ENCODE assay signal across 10 mouse cellular contexts in the genomic region with DNA sequence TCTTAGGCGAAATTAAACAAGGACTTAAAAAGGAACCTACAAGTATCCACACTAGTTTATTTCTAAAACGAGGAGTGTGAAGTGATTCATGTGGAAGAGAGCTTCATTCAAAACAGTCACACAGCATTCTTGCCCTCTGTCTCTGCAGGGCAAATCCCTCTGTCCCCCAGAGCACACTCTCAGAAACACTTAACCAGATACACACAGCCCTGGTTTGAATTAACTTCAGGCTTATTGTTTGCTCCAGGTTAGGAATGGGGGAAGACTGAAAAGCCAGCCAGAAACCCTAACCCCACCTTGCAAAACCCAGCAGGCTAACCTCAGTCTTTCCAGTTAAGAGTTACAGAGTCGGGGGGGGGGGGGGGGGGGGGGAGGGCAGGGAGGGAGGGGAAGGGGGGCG. TPM values are rescaled to one million over a fixed set of nuclear protein-coding genes. Genes with fewer than 3 reads are reported as not detected.
DNase-seq lines count a peak whose midpoint lies in the region; ATAC-seq and TF ChIP-seq lines count a peak whose summit lies in the region.
"Had no signal": no experiment of that assay in that cellular context is flagged by ENCODE, and none has a peak within 500 bp of the region (broad histone marks: within the 10 kb centered on the region; RNA-seq: fewer than 3 reads in every experiment).

No protein-coding gene starts in this region.

- peak overlapping the region; percentile 73 for H3K4me3 ChIP-seq in kidney, embryonic 14.5 days (ENCODE audit: low read length)
- H3K4me3 ChIP-seq in kidney, adult 2 months (ENCODE audit: insufficient read depth, low read depth, low read length): no peak overlapping the region
- peak overlapping the region; percentile 92 for H3K4me3 ChIP-seq in embryonic facial prominence, embryonic 13.5 days
- H3K4me3 ChIP-seq in intestine, embryonic 14.5 days (ENCODE audit: low read depth, low read length): peak overlapping the region; percentile 97
- H3K4me3 ChIP-seq in midbrain, embryonic 15.5 days: peak overlapping the region; percentile 79; the same call in 1 of the 2 replicates
- H3K4me3 ChIP-seq in cerebellum, adult 2 months (replicated peaks; ENCODE audit: insufficient read depth, low read depth, low read length): no peak overlapping the region

- no peaks in the 10 kb centered on the region for H3K27me3 ChIP-seq in kidney, embryonic 14.5 days (ENCODE audit: control insufficient read depth, insufficient read depth, low read length)
- H3K27me3 ChIP-seq in kidney, adult 2 months (replicated peaks; ENCODE audit: control insufficient read depth, insufficient read depth, low read length): peaks cover 24% of the 10 kb centered on the region
- no peaks in the 10 kb centered on the region for H3K27me3 ChIP-seq in embryonic facial prominence, embryonic 13.5 days
- H3K27me3 ChIP-seq in intestine, embryonic 14.5 days (replicated peaks; ENCODE audit: control insufficient read depth, insufficient read depth, low read length): no peaks in the 10 kb centered on the region
- H3K27me3 ChIP-seq in midbrain, embryonic 15.5 days (replicated peaks): no peaks in the 10 kb centered on the region
- peaks cover 20% of the 10 kb centered on the region; the same call in 1 of the 2 replicates for H3K27me3 ChIP-seq in cerebellum, adult 2 months (ENCODE audit: control insufficient read depth, insufficient read depth, low read length)

- peaks cover 40% of the 10 kb centered on the region for H3K4me1 ChIP-seq in kidney, embryonic 14.5 days (ENCODE audit: control insufficient read depth, insufficient read depth, low read length)
- H3K4me1 ChIP-seq in kidney, adult 2 months (ENCODE audit: control insufficient read depth, insufficient read depth, low read length): no peaks in the 10 kb centered on the region; the same call in 1 of the 2 replicates
- peaks cover 52% of the 10 kb centered on the region for H3K4me1 ChIP-seq in embryonic facial prominence, embryonic 13.5 days
- H3K4me1 ChIP-seq in intestine, embryonic 14.5 days (replicated peaks; ENCODE audit: control insufficient read depth, insufficient read depth, low read length): peaks cover 32% of the 10 kb centered on the region
- H3K4me1 ChIP-seq in midbrain, embryonic 15.5 days: peaks cover 44% of the 10 kb centered on the region
- no peaks in the 10 kb centered on the region for H3K4me1 ChIP-seq in cerebellum, adult 2 months (ENCODE audit: control insufficient read depth, insufficient read depth, low read length)

- WGBS in kidney, embryonic 14.5 days: 30% methylated on average over 3 of the region's 4 CpGs
- WGBS in kidney, adult 2 months: 51% methylated on average over 4 of the region's 4 CpGs
- WGBS in embryonic facial prominence, embryonic 13.5 days: 6% methylated on average over 3 of the region's 4 CpGs
- 13% methylated on average over 4 of the region's 4 CpGs for WGBS in intestine, embryonic 14.5 days
- 20% methylated on average over 2 of the region's 4 CpGs for WGBS in midbrain, embryonic 15.5 days
- WGBS in cerebellum, adult 2 months: 40% methylated on average over 4 of the region's 4 CpGs

- no peak overlapping the region for H3K9ac ChIP-seq in kidney, embryonic 14.5 days (ENCODE audit: low read depth, low read length)
- H3K9ac ChIP-seq in embryonic facial prominence, embryonic 13.5 days: peak overlapping the region; percentile 97
- 0 out of 2 replicates have a peak overlapping the region, but pooled peaks have one; percentile 32 for H3K9ac ChIP-seq in intestine, embryonic 14.5 days (ENCODE audit: low read length)
- no peak overlapping the region for H3K9ac ChIP-seq in midbrain, embryonic 15.5 days

- H3K27ac ChIP-seq in kidney, embryonic 14.5 days (ENCODE audit: low read depth, low read length): no peak overlapping the region
- H3K27ac ChIP-seq in kidney, adult 2 months (ENCODE audit: insufficient read depth, low read depth, low read length): no peak overlapping the region
- H3K27ac ChIP-seq in embryonic facial prominence, embryonic 13.5 days: peak overlapping the region; percentile 72; the same call in 1 of the 2 replicates
- H3K27ac ChIP-seq in intestine, embryonic 14.5 days (ENCODE audit: low read depth): no peak overlapping the region
- no peak overlapping the region for H3K27ac ChIP-seq in midbrain, embryonic 15.5 days
- H3K27ac ChIP-seq in cerebellum, adult 2 months (ENCODE audit: insufficient read depth, low read length): no peak overlapping the region

- no peak for DNase-seq in kidney, adult 2 months
- DNase-seq in intestine, embryonic 14.5 days (ENCODE audit: low spot score): no peak
- DNase-seq in cerebellum, adult 2 months: no peak
- DNase-seq in layer of hippocampus, postnatal 10 days (ENCODE audit: low spot score in 2 of 2): no peak
- DNase-seq in urinary bladder, adult 18-20 months (ENCODE audit: low spot score in 2 of 2): no peak
- DNase-seq: adrenal gland, postnatal 36 days; kidney, adult 18-20 months had no signal

- peak overlapping the region; percentile 89 for H3K4me2 ChIP-seq in kidney, embryonic 14.5 days (replicated peaks; ENCODE audit: low read depth, low read length)
- H3K4me2 ChIP-seq in embryonic facial prominence, embryonic 13.5 days: peak overlapping the region; percentile 96
- H3K4me2 ChIP-seq in intestine, embryonic 14.5 days (ENCODE audit: low read length): peak overlapping the region; percentile 86
- H3K4me2 ChIP-seq in midbrain, embryonic 15.5 days: peak overlapping the region; percentile 90

- TF ChIP-seq POLR2A in kidney, adult 2 months (IDR thresholded peaks at IDR 0.05; ENCODE audit: low read depth, low read length): no peak
- TF ChIP-seq POLR2A in cerebellum, adult 2 months (IDR thresholded peaks at IDR 0.05; ENCODE audit: borderline replicate concordance, insufficient read depth, low read length): no peak

- ATAC-seq in kidney, embryonic 14.5 days (ENCODE audit: low FRiP score, low TSS enrichment): no peak
- no peak for ATAC-seq in embryonic facial prominence, embryonic 13.5 days (ENCODE audit: insufficient number of reproducible peaks, insufficient read depth, low FRiP score, low TSS enrichment, low read depth)
- no peak for ATAC-seq in intestine, embryonic 14.5 days (replicated peaks; ENCODE audit: low FRiP score, low TSS enrichment, low read depth)
- ATAC-seq in midbrain, embryonic 15.5 days (replicated peaks): no peak

- H3K36me3 ChIP-seq in kidney, embryonic 14.5 days (ENCODE audit: control insufficient read depth, insufficient read depth, low read length): peaks cover 9% of the 10 kb centered on the region; the same call in 1 of the 2 replicates
- no peaks in the 10 kb centered on the region for H3K36me3 ChIP-seq in kidney, adult 2 months (ENCODE audit: control insufficient read depth, insufficient read depth, low read length)
- H3K36me3 ChIP-seq in embryonic facial prominence, embryonic 13.5 days: peaks cover 8% of the 10 kb centered on the region; the same call in 1 of the 2 replicates
- H3K36me3 ChIP-seq in intestine, embryonic 14.5 days (ENCODE audit: control insufficient read depth, insufficient read depth, low read length): no peaks in the 10 kb centered on the region; the same call in 1 of the 2 replicates
- no peaks in the 10 kb centered on the region for H3K36me3 ChIP-seq in midbrain, embryonic 15.5 days (replicated peaks)

- no peaks in the 10 kb centered on the region for H3K9me3 ChIP-seq in kidney, embryonic 14.5 days (ENCODE audit: control insufficient read depth, low read length)
- no peaks in the 10 kb centered on the region for H3K9me3 ChIP-seq in embryonic facial prominence, embryonic 13.5 days
- H3K9me3 ChIP-seq in intestine, embryonic 14.5 days (ENCODE audit: control insufficient read depth, low read length): no peaks in the 10 kb centered on the region
- H3K9me3 ChIP-seq in midbrain, embryonic 15.5 days: no peaks in the 10 kb centered on the region

- no peak for TF ChIP-seq CTCF in kidney, adult 2 months (conservative IDR thresholded peaks at IDR 0.05; ENCODE audit: insufficient read depth, insufficient read length, low read depth, low read length)
- TF ChIP-seq CTCF in cerebellum, adult 2 months (IDR thresholded peaks at IDR 0.05; ENCODE audit: borderline replicate concordance, insufficient read depth, low read depth, low read length): no peak

RNA-seq across cellular contexts. Expression of gene Igf2bp3, which starts 2.6 kb away (rescaled TPM):
- polyA plus RNA-seq in kidney, embryonic 14.5 days (2014; fragmentation: Nextera tagmentation; extraction: Ambion mirVana): 56.0 and 73.4 TPM in 2 replicates
- 0.03 and 0.04 TPM in 2 replicates for polyA plus RNA-seq in kidney, adult 2 months (2012; rRNA removed)
- polyA plus RNA-seq in embryonic facial prominence, embryonic 13.5 days (2015; fragmentation: Nextera tagmentation; extraction: Ambion mirVana): 69.9 and 75.5 TPM in 2 replicates
- 105 and 111 TPM in 2 replicates for polyA plus RNA-seq in intestine, embryonic 14.5 days (2014; fragmentation: Nextera tagmentation; extraction: Ambion mirVana)
- polyA plus RNA-seq in midbrain, embryonic 15.5 days (2015; fragmentation: Nextera tagmentation; extraction: Ambion mirVana): 25.2 and 26.9 TPM in 2 replicates
- polyA plus RNA-seq in cerebellum, adult 2 months (2012; rRNA removed): 0.08 and 0.10 TPM in 2 replicates
- total RNA-seq in layer of hippocampus, postnatal 10 days (2021): 1 to 10 TPM; 1.4 TPM

RNA-seq across cellular contexts. Expression of gene Tra2a, which starts 51.7 kb away (rescaled TPM):
- polyA plus RNA-seq in kidney, embryonic 14.5 days (2014; fragmentation: Nextera tagmentation; extraction: Ambion mirVana): 60.1 and 136 TPM in 2 replicates
- 18.4 and 22.7 TPM in 2 replicates for polyA plus RNA-seq in kidney, adult 2 months (2012; rRNA removed)
- 136 and 143 TPM in 2 replicates for polyA plus RNA-seq in embryonic facial prominence, embryonic 13.5 days (2015; fragmentation: Nextera tagmentation; extraction: Ambion mirVana)
- 45.6 and 45.9 TPM in 2 replicates for polyA plus RNA-seq in intestine, embryonic 14.5 days (2014; fragmentation: Nextera tagmentation; extraction: Ambion mirVana)
- 123 and 128 TPM in 2 replicates for polyA plus RNA-seq in midbrain, embryonic 15.5 days (2015; fragmentation: Nextera tagmentation; extraction: Ambion mirVana)
- polyA plus RNA-seq in cerebellum, adult 2 months (2012; rRNA removed): 94.9 and 97.6 TPM in 2 replicates
- 10 to 100 TPM; 76.6 to 76.9 TPM for total RNA-seq in layer of hippocampus, postnatal 10 days (2021)

Comparison
In these comparisons a context has a peak if more than half of its experiments do, and no peak if none do; other contexts are left out.
1. H3K4me3 ChIP-seq: peak in kidney, embryonic 14.5 days (single experiment), embryonic facial prominence, embryonic 13.5 days (single experiment), intestine, embryonic 14.5 days (single experiment) and midbrain, embryonic 15.5 days (single experiment); none in kidney, adult 2 months (single experiment) and cerebellum, adult 2 months (single experiment).
2. RNA of gene Igf2bp3, which starts 2.6 kb away (polyA plus RNA-seq): 105 to 111 TPM in intestine, embryonic 14.5 days, 69.9 to 75.5 TPM in embryonic facial prominence, embryonic 13.5 days, 56.0 to 73.4 TPM in kidney, embryonic 14.5 days and 25.2 to 26.9 TPM in midbrain, embryonic 15.5 days; 0.08 to 0.10 TPM in cerebellum, adult 2 months and 0.03 to 0.04 TPM in kidney, adult 2 months; every median in the first group is over 10 times any median in the second.
3. H3K9ac ChIP-seq: peak in embryonic facial prominence, embryonic 13.5 days (single experiment) and intestine, embryonic 14.5 days (single experiment); none in kidney, embryonic 14.5 days (single experiment) and midbrain, embryonic 15.5 days (single experiment).
4. Peak in every context shown above with its lines, with median percentiles within 50 percentile points of each other: H3K4me2 ChIP-seq.